Mouse (Mus musculus) spleen, adult 2 months (tissue): ENCODE results near the gene Ehbp1.

ENCODE experiments used
- CTCF ChIP-seq: fragments of 200-500 bp; IDR thresholded peaks from 2 replicates; pipeline ENCODE4 v1.5.1; 2011; ENCODE audit warnings: mild to moderate bottlenecking, inconsistent platforms; ENCODE audit not compliant: insufficient read depth, insufficient read length, insufficient replicate concordance; ENCODE audit errors: extremely low read depth
- POLR2A ChIP-seq: fragments of 200-500 bp; IDR thresholded peaks from 2 replicates; pipeline ENCODE4 v1.6.1; 2011; ENCODE audit warnings: low read depth, low read length, inconsistent platforms

DNA sequence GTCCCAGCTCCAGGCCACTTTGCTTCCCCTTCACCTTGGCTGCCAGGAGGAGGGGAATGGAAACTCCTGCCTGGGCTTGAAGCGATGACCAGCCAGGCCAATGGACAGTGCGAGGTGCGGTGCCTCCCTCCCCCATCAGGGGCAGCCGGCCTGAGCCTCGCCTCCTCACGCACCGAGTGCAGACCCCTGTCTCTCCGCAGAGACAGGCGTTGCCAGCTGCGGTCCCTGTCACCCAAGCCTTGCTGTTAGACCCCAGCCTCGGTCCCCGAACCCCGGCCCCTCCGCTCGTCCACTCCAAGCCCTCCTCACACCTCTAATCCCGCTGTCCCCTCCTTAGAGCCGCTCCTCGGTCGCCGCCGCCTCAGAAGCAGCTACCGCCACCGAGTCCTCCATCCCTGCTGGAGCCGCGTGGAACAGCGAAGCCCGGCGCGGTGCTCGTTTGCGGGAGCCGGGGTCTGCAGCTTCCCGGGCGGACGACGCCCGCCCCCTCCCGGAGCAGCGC, 55.7 kb downstream of the Ehbp1 start:
- TF ChIP-seq CTCF (no peak), POLR2A (no peak)
